Mouse (Mus musculus): ENCODE measurements around the gene Erp29. TPM values are rescaled to one million over a fixed set of nuclear protein-coding genes. Genes with fewer than 3 reads are reported as not detected.
A peak's percentile ranks its signal among the peaks of the same experiment; 100 is the strongest.

Erp29 gene
- polyA plus RNA-seq, 1 experiment from 2014 or later: 80.4 TPM

GRCm38 (mm10) chr5:121469566-121469965, 17.3 kb upstream of the Erp29 start:
- Histone ChIP-seq H3K9me3 (replicated peaks; ENCODE audit: control insufficient read depth, low read length) (no peaks in the 10 kb centered on the region), H3K27me3 (ENCODE audit: control insufficient read depth, insufficient read depth, low read depth, low read length) (no peaks in the 10 kb centered on the region), H3K4me2 (ENCODE audit: low read depth, low read length) (no peak overlapping the region), H3K36me3 (ENCODE audit: control insufficient read depth, insufficient read depth) (no peaks in the 10 kb centered on the region), H3K4me3 (ENCODE audit: low read depth, low read length) (no peak overlapping the region), H3K4me1 (ENCODE audit: control insufficient read depth, low read depth, low read length) (peaks cover 20% of the 10 kb centered on the region), H3K9ac (ENCODE audit: low read depth, low read length) (no peak overlapping the region), H3K27ac (ENCODE audit: low read length) (no peak overlapping the region)
- no peak for ATAC-seq (ENCODE audit: low read depth)
- whole genome bisulfite sequencing (ENCODE audit: insufficient replicate concordance): 24% methylated on average over 3 of the region's 3 CpGs

GRCm38 (mm10) chr5:121463601-121464250, 11.4 kb upstream of the Erp29 start:
- WGBS (ENCODE audit: insufficient replicate concordance): 66% methylated on average over 5 of the region's 5 CpGs
- Histone ChIP-seq H3K36me3 (ENCODE audit: control insufficient read depth, insufficient read depth) (no peaks in the 10 kb centered on the region), H3K4me2 (ENCODE audit: low read depth, low read length) (no peak overlapping the region), H3K9ac (ENCODE audit: low read depth, low read length) (no peak overlapping the region), H3K9me3 (replicated peaks; ENCODE audit: control insufficient read depth, low read length) (no peaks in the 10 kb centered on the region), H3K27me3 (ENCODE audit: control insufficient read depth, insufficient read depth, low read depth, low read length) (no peaks in the 10 kb centered on the region), H3K27ac (ENCODE audit: low read length) (no peak overlapping the region), H3K4me3 (ENCODE audit: low read depth, low read length) (no peak overlapping the region), H3K4me1 (ENCODE audit: control insufficient read depth, low read depth, low read length) (peaks cover 15% of the 10 kb centered on the region)
- no peak for ATAC-seq (ENCODE audit: low read depth)

GRCm38 (mm10) chr5:121462967-121463366, 10.7 kb upstream of the Erp29 start:
- WGBS (ENCODE audit: insufficient replicate concordance): 75% methylated on average over 5 of the region's 5 CpGs

GRCm38 (mm10) chr5:121462171-121462502, 9.8 kb upstream of the Erp29 start:
- Histone ChIP-seq H3K27me3 (ENCODE audit: control insufficient read depth, insufficient read depth, low read depth, low read length) (no peaks in the 10 kb centered on the region), H3K4me3 (ENCODE audit: low read depth, low read length) (no peak overlapping the region), H3K4me1 (ENCODE audit: control insufficient read depth, low read depth, low read length) (peaks cover 15% of the 10 kb centered on the region), H3K9ac (ENCODE audit: low read depth, low read length) (no peak overlapping the region), H3K4me2 (ENCODE audit: low read depth, low read length) (peak overlapping the region; percentile 4; the same call in 1 of the 2 replicates), H3K36me3 (ENCODE audit: control insufficient read depth, insufficient read depth) (no peaks in the 10 kb centered on the region), H3K27ac (ENCODE audit: low read length) (peak overlapping the region; percentile 54; the same call in 1 of the 2 replicates), H3K9me3 (replicated peaks; ENCODE audit: control insufficient read depth, low read length) (no peaks in the 10 kb centered on the region)
- ATAC-seq (ENCODE audit: low read depth): no peak
- 10% methylated on average over 1 of the region's 1 CpGs for WGBS (ENCODE audit: insufficient replicate concordance)

More at GRCm38 (mm10) chr5:121462967-121463366, 10.7 kb upstream of the Erp29 start:
- H3K27ac ChIP-seq (ENCODE audit: low read length): no peak overlapping the region
- peaks cover 15% of the 10 kb centered on the region for H3K4me1 ChIP-seq (ENCODE audit: control insufficient read depth, low read depth, low read length)
- H3K9me3 ChIP-seq (replicated peaks; ENCODE audit: control insufficient read depth, low read length): no peaks in the 10 kb centered on the region
- H3K4me2 ChIP-seq (ENCODE audit: low read depth, low read length): no peak overlapping the region
- H3K36me3 ChIP-seq (ENCODE audit: control insufficient read depth, insufficient read depth): no peaks in the 10 kb centered on the region
- H3K9ac ChIP-seq (ENCODE audit: low read depth, low read length): no peak overlapping the region
- no peak overlapping the region for H3K4me3 ChIP-seq (ENCODE audit: low read depth, low read length)
- ATAC-seq (ENCODE audit: low read depth): no peak
- no peaks in the 10 kb centered on the region for H3K27me3 ChIP-seq (ENCODE audit: control insufficient read depth, insufficient read depth, low read depth, low read length)

GRCm38 (mm10) chr5:121461339-121462170, 9.2 kb upstream of the Erp29 start:
- Histone ChIP-seq H3K9me3 (replicated peaks; ENCODE audit: control insufficient read depth, low read length) (no peaks in the 10 kb centered on the region), H3K27me3 (ENCODE audit: control insufficient read depth, insufficient read depth, low read depth, low read length) (no peaks in the 10 kb centered on the region), H3K36me3 (ENCODE audit: control insufficient read depth, insufficient read depth) (no peaks in the 10 kb centered on the region), H3K4me3 (ENCODE audit: low read depth, low read length) (no peak overlapping the region), H3K27ac (ENCODE audit: low read length) (peak overlapping the region; percentile 54; the same call in 1 of the 2 replicates), H3K4me2 (ENCODE audit: low read depth, low read length) (peak overlapping the region; percentile 4; the same call in 1 of the 2 replicates), H3K9ac (ENCODE audit: low read depth, low read length) (no peak overlapping the region), H3K4me1 (ENCODE audit: control insufficient read depth, low read depth, low read length) (peaks cover 15% of the 10 kb centered on the region)
- peak; percentile 72 for ATAC-seq (ENCODE audit: low read depth)
- 34% methylated on average over 4 of the region's 4 CpGs for WGBS (ENCODE audit: insufficient replicate concordance)

- Histone ChIP-seq H3K36me3 (ENCODE audit: control insufficient read depth, insufficient read depth) (no peaks in the 10 kb centered on the region), H3K4me3 (ENCODE audit: low read depth, low read length) (no peak overlapping the region), H3K27ac (ENCODE audit: low read length) (no peak overlapping the region; the same call in 1 of the 2 replicates)
These were observed 3.4 kb upstream of the Erp29 start for GRCm38 (mm10) chr5:121455510-121456265.

GRCm38 (mm10) chr5:121454503-121454782, 2.1 kb upstream of the Erp29 start:
- Histone ChIP-seq H3K27ac (ENCODE audit: low read length) (no peak overlapping the region), H3K9ac (ENCODE audit: low read depth, low read length) (no peak overlapping the region), H3K9me3 (replicated peaks; ENCODE audit: control insufficient read depth, low read length) (no peaks in the 10 kb centered on the region), H3K4me3 (ENCODE audit: low read depth, low read length) (no peak overlapping the region), H3K36me3 (ENCODE audit: control insufficient read depth, insufficient read depth) (no peaks in the 10 kb centered on the region), H3K27me3 (ENCODE audit: control insufficient read depth, insufficient read depth, low read depth, low read length) (no peaks in the 10 kb centered on the region), H3K4me2 (ENCODE audit: low read depth, low read length) (no peak overlapping the region), H3K4me1 (ENCODE audit: control insufficient read depth, low read depth, low read length) (peaks cover 34% of the 10 kb centered on the region)
- WGBS (ENCODE audit: insufficient replicate concordance): 86% methylated on average over 3 of the region's 3 CpGs
- no peak for ATAC-seq (ENCODE audit: low read depth)

More at GRCm38 (mm10) chr5:121455510-121456265, 3.4 kb upstream of the Erp29 start:
- no peak overlapping the region for H3K4me2 ChIP-seq (ENCODE audit: low read depth, low read length)
- peaks cover 29% of the 10 kb centered on the region for H3K4me1 ChIP-seq (ENCODE audit: control insufficient read depth, low read depth, low read length)
- no peaks in the 10 kb centered on the region for H3K27me3 ChIP-seq (ENCODE audit: control insufficient read depth, insufficient read depth, low read depth, low read length)
- H3K9me3 ChIP-seq (replicated peaks; ENCODE audit: control insufficient read depth, low read length): no peaks in the 10 kb centered on the region
- no peak overlapping the region for H3K9ac ChIP-seq (ENCODE audit: low read depth, low read length)
- ATAC-seq (ENCODE audit: low read depth): no peak
- WGBS (ENCODE audit: insufficient replicate concordance): 51% methylated on average over 9 of the region's 9 CpGs

- Histone ChIP-seq H3K27me3 (ENCODE audit: control insufficient read depth, insufficient read depth, low read depth, low read length) (no peaks in the 10 kb centered on the region), H3K27ac (ENCODE audit: low read length) (no peak overlapping the region), H3K9ac (ENCODE audit: low read depth, low read length) (0 out of 2 replicates have a peak overlapping the region, but pooled peaks have one; percentile 17), H3K4me3 (ENCODE audit: low read depth, low read length) (no peak overlapping the region), H3K4me2 (ENCODE audit: low read depth, low read length) (no peak overlapping the region), H3K4me1 (ENCODE audit: control insufficient read depth, low read depth, low read length) (peaks cover 34% of the 10 kb centered on the region), H3K9me3 (replicated peaks; ENCODE audit: control insufficient read depth, low read length) (no peaks in the 10 kb centered on the region), H3K36me3 (ENCODE audit: control insufficient read depth, insufficient read depth) (no peaks in the 10 kb centered on the region)
- ATAC-seq (ENCODE audit: low read depth): no peak
- WGBS (ENCODE audit: insufficient replicate concordance): 84% methylated on average over 13 of the region's 13 CpGs
These were observed 1.6 kb upstream of the Erp29 start for GRCm38 (mm10) chr5:121453743-121454502.

Measured in liver, embryonic 16.5 days (tissue).